Mouse (Mus musculus) liver, postnatal 0 days (tissue): ENCODE measurements around the gene Hist1h3e. TPM values are rescaled to one million over a fixed set of nuclear protein-coding genes. Genes with fewer than 3 reads are reported as not detected.

Experiments used
- ATAC-seq: fragments of 200-750 bp; cut with Nextera tagmentation; 2 replicates; pipeline ENCODE4 v1.8.0; 2017; ENCODE audit warnings: mild to moderate bottlenecking, moderate library complexity
- DNase-seq: peaks from one replicate; pipeline ENCODE4 v3.0.0-alpha.2; 2016
- H3K27ac ChIP-seq: fragments of 300-500 bp; sonication (generic); 2 replicates; pipeline ENCODE4 v1.5.1; 2014; ENCODE audit warnings: antibody characterized with exemption, moderate library complexity, mild to moderate bottlenecking, low read depth
- H3K27me3 ChIP-seq: fragments of 300-500 bp; sonication (generic); 2 replicates; pipeline ENCODE4 v1.6.1; 2014; ENCODE audit warnings: low read length, control low read depth, mixed read lengths; ENCODE audit not compliant: insufficient read depth
- H3K36me3 ChIP-seq: fragments of 300-500 bp; sonication (generic); replicated peaks from 2 replicates; pipeline ENCODE4 v1.6.1; 2014; ENCODE audit warnings: mild to moderate bottlenecking, control low read depth, low read length, moderate library complexity, mixed read lengths; ENCODE audit not compliant: insufficient read depth
- H3K4me1 ChIP-seq: fragments of 300-500 bp; sonication (generic); 2 replicates; pipeline ENCODE4 v1.6.1; 2014; ENCODE audit warnings: antibody characterized with exemption, mild to moderate bottlenecking, control low read depth; ENCODE audit not compliant: insufficient read depth
- H3K4me2 ChIP-seq: fragments of 300-500 bp; sonication (generic); 2 replicates; pipeline ENCODE4 v1.6.1; 2014; ENCODE audit warnings: low read depth, mild to moderate bottlenecking, low read length, moderate library complexity, mixed read lengths
- H3K4me3 ChIP-seq: fragments of 300-500 bp; sonication (generic); 2 replicates; pipeline ENCODE4 v1.5.1; 2014; ENCODE audit warnings: low read depth, low read length
- H3K9ac ChIP-seq: fragments of 300-500 bp; sonication (generic); replicated peaks from 2 replicates; pipeline ENCODE4 v1.6.1; 2014; ENCODE audit warnings: mild to moderate bottlenecking, moderate library complexity
- H3K9me3 ChIP-seq: fragments of 300-500 bp; sonication (generic); 2 replicates; pipeline ENCODE4 v1.6.1; 2016; ENCODE audit warnings: mild to moderate bottlenecking, control low read depth, low read length, mixed read lengths
- CTCF ChIP-seq: sonication (generic); IDR thresholded peaks from 2 replicates; pipeline ENCODE4 v1.5.1; 2016; ENCODE audit warnings: antibody characterized with exemption, low read depth
- EP300 ChIP-seq: IDR thresholded peaks from 2 replicates; pipeline ENCODE4 v1.6.1; 2016; ENCODE audit warnings: antibody characterized with exemption, low read depth, mild to moderate bottlenecking
- WGBS: fragments of 180-500 bp; shearing (Covaris S2); extraction: QIAGEN DNeasy Blood & Tissue Kit; methylation state at CpG from one replicate; pipeline ENCODE4 v1.1.7; 2014; ENCODE audit not compliant: insufficient replicate concordance; 5-methylcytosine and 5-hydroxymethylcytosine counted together
- polyA plus RNA-seq: library from polyadenylated mRNA; unstranded; fragments of >200 nt; fragmentation: Nextera tagmentation; extraction: Ambion mirVana; gene quantifications from 2 replicates; pipeline ENCODE4 v1.2.1, GENCODE M21; 2015

Gene Hist1h3e
- polyA plus RNA-seq, 1 experiment from 2014 or later = 4.6 TPM

DNA sequence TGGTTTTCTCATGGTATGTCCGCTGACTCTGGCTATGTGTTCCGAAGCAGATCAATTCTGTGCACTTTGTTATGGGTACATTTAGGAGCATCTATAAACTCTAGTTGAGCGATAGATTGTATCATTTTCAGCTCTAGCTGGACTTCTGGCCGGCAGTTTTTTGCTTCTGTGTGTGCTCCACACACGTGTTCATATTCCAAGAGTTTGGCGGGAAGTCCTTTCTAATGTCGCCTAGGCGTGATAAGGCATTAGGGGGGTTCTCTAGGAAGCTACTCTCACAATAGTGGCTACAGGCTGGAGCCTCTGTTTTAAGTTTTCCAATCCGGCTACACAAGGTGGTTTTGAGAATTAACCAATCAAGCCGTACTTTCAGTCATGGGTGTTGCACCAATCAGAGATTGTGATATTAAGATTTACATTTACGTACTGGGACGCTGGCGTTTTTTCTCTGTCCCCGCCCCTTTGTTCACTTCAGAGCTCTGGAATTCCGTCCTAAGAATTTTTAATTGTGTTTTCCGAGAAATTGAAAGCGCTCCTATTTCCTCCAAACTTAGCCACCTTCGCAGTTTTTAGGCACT is 6.2 kb downstream of the Hist1h3e start:
- Histone ChIP-seq H3K9ac (peak overlapping the region; percentile 83), H3K27ac (peak overlapping the region; percentile 97), H3K4me1 (peaks cover 10% of the 10 kb centered on the region), H3K9me3 (no peaks in the 10 kb centered on the region), H3K4me2 (peak overlapping the region; percentile 90), H3K36me3 (no peaks in the 10 kb centered on the region), H3K27me3 (no peaks in the 10 kb centered on the region), H3K4me3 (peak overlapping the region; percentile 64)
- TF ChIP-seq CTCF (no peak), EP300 (no peak; the same call in 1 of the 2 replicates)
- peak; percentile 49 for ATAC-seq
- peak; percentile 74 for DNase-seq
- WGBS = under 1% methylated on average over 18 of the region's 18 CpGs

DNA sequence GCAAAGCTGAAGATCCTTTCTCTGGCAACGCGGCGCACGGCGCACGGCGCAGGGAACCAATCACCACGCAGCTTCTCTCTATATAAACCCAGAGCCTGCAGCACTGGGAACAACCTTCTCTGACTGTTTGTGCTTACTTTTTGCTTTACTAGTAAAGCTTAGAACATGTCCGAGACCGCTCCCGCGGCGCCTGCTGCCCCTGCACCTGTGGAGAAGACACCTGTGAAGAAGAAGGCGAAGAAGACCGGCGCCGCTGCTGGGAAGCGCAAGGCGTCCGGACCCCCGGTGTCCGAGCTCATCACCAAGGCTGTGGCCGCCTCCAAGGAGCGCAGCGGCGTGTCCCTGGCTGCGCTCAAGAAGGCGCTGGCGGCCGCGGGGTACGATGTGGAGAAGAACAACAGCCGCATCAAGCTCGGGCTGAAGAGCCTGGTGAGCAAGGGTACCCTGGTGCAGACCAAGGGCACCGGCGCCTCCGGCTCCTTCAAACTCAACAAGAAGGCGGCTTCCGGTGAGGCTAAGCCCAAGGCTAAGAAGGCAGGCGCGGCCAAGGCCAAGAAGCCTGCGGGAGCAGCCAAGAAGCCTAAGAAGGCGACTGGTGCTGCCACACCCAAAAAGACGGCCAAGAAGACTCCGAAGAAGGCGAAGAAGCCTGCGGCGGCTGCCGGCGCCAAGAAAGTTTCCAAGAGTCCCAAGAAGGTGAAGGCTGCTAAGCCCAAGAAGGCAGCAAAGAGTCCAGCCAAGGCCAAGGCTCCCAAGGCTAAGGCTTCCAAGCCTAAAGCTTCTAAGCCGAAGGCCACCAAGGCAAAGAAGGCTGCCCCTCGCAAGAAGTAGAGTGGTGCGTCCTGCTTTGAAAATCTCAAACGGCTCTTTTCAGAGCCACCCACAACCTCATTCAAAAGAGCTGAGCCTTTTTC is 7.0 kb downstream of the Hist1h3e start:
- Histone ChIP-seq H3K27me3 (no peaks in the 10 kb centered on the region), H3K27ac (peak overlapping the region; percentile 97), H3K9me3 (no peaks in the 10 kb centered on the region), H3K9ac (peak overlapping the region; percentile 83), H3K4me2 (peak overlapping the region; percentile 90), H3K4me1 (peaks cover 15% of the 10 kb centered on the region), H3K4me3 (peak overlapping the region; percentile 64), H3K36me3 (no peaks in the 10 kb centered on the region)
- ATAC-seq (peak; percentile 77), DNase-seq (peak; percentile 89)
- under 1% methylated on average over 54 of the region's 54 CpGs for WGBS
- peak; percentile 88 for TF ChIP-seq EP300
- no peak for TF ChIP-seq CTCF

DNA sequence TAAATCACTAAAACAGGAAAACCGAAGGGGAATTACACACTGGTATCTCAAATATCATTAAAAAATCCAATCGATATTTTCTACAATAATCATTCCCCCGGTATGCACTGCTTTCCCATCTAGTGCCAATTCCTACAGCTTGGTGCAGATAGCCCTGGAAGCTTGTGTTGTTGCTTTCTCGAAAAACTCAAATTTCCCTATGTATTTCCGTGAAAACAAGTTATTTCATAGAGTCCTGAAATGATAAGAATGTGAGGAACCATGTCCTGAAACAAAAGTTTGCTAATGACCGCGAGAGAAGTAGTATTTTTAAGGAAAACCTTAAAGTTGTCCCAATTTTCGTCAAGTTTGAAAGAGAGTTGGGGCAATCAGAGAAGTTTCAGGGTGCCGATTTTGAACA is 7.8 kb downstream of the Hist1h3e start:
- Histone ChIP-seq H3K9me3 (no peaks in the 10 kb centered on the region), H3K36me3 (no peaks in the 10 kb centered on the region), H3K9ac (peak overlapping the region; percentile 83), H3K27ac (peak overlapping the region; percentile 97), H3K4me3 (peak overlapping the region; percentile 64), H3K27me3 (no peaks in the 10 kb centered on the region), H3K4me1 (peaks cover 15% of the 10 kb centered on the region), H3K4me2 (peak overlapping the region; percentile 90)
- WGBS = 18% methylated on average over 9 of the region's 9 CpGs
- ATAC-seq (no peak), DNase-seq (no peak)
- TF ChIP-seq EP300 = no peak
- TF ChIP-seq CTCF = no peak

DNA sequence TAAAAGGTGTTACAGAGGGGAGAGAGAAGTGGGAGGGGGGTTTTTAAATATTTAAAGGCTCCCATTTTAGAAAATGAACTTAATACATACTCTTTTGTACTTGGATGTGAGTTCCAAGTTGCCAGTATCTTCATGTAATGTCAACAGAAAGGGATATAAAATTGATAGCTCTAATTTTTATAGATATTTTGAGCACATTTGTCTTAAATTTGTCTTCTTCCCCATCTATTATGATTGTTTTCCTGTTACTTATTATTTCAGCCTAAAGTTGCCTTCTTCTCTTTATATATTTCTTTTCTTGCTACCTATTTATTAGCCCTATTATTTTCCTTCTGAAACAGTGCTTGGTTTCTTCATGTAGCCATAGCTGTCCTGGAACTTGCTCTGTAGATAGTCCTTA is 9.2 kb downstream of the Hist1h3e start, which contains the start of gene Hist1h1d:
Hist1h1d (plus strand) TSS at position 301 of the 400 bp plus-strand sequence.
- Histone ChIP-seq H3K4me1 (peaks cover 15% of the 10 kb centered on the region), H3K4me3 (peak within 1 kb of the TSS; percentile 48; the same call in 1 of the 2 replicates), H3K9me3 (no peaks in the 10 kb centered on the region), H3K4me2 (peak within 1 kb of the TSS; percentile 90), H3K36me3 (no peaks in the 10 kb centered on the region), H3K27ac (peak within 1 kb of the TSS; percentile 97), H3K27me3 (no peaks in the 10 kb centered on the region), H3K9ac (peak within 1 kb of the TSS; percentile 64; the same call in 1 of the 2 replicates)
- DNase-seq = no peak
- TF ChIP-seq EP300 (no peak), CTCF (no peak)
- no peak for ATAC-seq

DNA sequence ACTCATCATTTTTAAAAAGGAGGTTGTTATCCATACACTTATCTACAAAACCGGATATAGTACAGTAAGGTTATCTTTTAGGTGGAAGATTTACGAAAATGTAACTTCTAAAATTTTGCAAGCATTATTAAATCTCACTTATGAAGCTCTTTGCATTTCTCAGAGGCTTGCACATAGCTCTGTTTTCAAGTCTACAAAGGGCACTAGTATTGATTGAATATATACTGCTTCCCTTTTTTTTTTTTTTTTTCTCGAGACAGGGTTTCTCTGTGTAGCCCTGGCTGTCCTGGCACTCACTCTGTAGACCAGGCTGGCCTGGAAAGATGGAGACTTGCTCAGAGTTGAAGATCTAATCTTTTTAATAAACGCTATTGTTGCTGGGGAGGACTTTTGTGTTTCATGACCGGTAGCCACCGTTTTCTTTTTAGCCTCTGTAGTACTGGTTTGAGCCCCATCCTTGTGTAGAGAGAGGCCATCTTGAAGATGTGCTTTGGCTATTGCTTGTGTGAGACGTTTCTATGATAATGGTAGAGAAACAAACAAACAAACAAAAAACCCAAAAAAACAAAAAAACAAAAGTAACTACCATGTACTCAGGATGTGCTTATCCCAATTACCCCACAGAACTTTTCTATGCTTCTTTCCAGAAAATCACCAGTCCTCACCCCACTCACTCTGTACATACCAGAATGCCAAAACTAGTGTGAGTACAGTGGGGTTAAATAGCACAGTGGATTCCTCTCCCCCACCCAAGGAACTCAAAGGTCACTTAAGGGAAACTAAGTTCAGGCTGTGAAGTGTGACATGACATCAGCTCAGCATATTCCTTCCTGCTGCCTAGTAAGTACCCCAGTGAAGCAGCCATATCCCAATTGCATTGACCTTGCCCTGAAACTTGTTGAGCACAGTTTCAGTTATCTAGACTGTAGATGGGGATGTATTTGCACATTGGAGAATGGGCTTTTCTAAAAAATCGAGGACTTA is 9.9 kb downstream of the Hist1h3e start:
- H3K4me3 ChIP-seq = peak overlapping the region; percentile 48
- H3K4me2 ChIP-seq = peak overlapping the region; percentile 64
- DNase-seq (no peak), ATAC-seq (no peak)
- WGBS = 42% methylated on average over 8 of the region's 8 CpGs
- no peaks in the 10 kb centered on the region for H3K36me3 ChIP-seq
- TF ChIP-seq EP300 (no peak), CTCF (no peak)
- peaks cover 15% of the 10 kb centered on the region for H3K4me1 ChIP-seq
- peak overlapping the region; percentile 64 for H3K9ac ChIP-seq
- no peaks in the 10 kb centered on the region for H3K27me3 ChIP-seq
- no peaks in the 10 kb centered on the region for H3K9me3 ChIP-seq
- peak overlapping the region; percentile 93 for H3K27ac ChIP-seq
